In genomic region chr19:56887879-56888278, GRCm38 (mm10) we compare ENCODE assay signal across 23 mouse cellular contexts. TPM values are rescaled to one million over a fixed set of nuclear protein-coding genes. Genes with fewer than 3 reads are reported as not detected.
DNase-seq lines count a peak whose midpoint lies in the region; ATAC-seq lines count a peak whose summit lies in the region.
"Had no signal": no experiment of that assay in that cellular context is flagged by ENCODE, and none has a peak within 500 bp of the region (broad histone marks: within the 10 kb centered on the region; RNA-seq: fewer than 3 reads in every experiment).

No protein-coding gene starts in this region.

- H3K27ac ChIP-seq in embryonic facial prominence, embryonic 14.5 days (replicated peaks; ENCODE audit: low read depth, low read length): 0 out of 2 replicates have a peak overlapping the region, but pooled peaks have one; percentile 44
- H3K27ac ChIP-seq: forebrain, embryonic 10.5 days; forebrain, embryonic 15.5 days; heart, embryonic 13.5 days; hindbrain, embryonic 15.5 days had no signal

- ATAC-seq in embryonic facial prominence, embryonic 14.5 days (ENCODE audit: low read depth): no peak
- ATAC-seq: forebrain, embryonic 15.5 days had no signal

- 73% methylated on average over 10 of the region's 10 CpGs for WGBS in embryonic facial prominence, embryonic 14.5 days

- H3K4me2 ChIP-seq in embryonic facial prominence, embryonic 14.5 days (ENCODE audit: low read depth, low read length): no peak overlapping the region
- H3K4me2 ChIP-seq: embryonic facial prominence, embryonic 12.5 days; forebrain, embryonic 15.5 days; heart, embryonic 13.5 days; hindbrain, embryonic 15.5 days had no signal

- H3K9ac ChIP-seq in embryonic facial prominence, embryonic 14.5 days (ENCODE audit: low read depth, low read length): no peak overlapping the region
- H3K9ac ChIP-seq: embryonic facial prominence, embryonic 12.5 days; forebrain, embryonic 15.5 days; heart, embryonic 13.5 days; hindbrain, embryonic 15.5 days had no signal

- H3K9me3 ChIP-seq in embryonic facial prominence, embryonic 14.5 days (ENCODE audit: control insufficient read depth, low read length): no peaks in the 10 kb centered on the region
- H3K9me3 ChIP-seq: embryonic facial prominence, embryonic 12.5 days; forebrain, embryonic 10.5 days; forebrain, embryonic 15.5 days; heart, embryonic 13.5 days; hindbrain, embryonic 15.5 days had no signal

- H3K4me3 ChIP-seq in embryonic facial prominence, embryonic 14.5 days (ENCODE audit: low read depth, low read length): no peak overlapping the region
- H3K4me3 ChIP-seq: embryonic facial prominence, embryonic 12.5 days; erythroblast, embryonic 14.5 days; forebrain, embryonic 10.5 days; forebrain, embryonic 15.5 days; heart, embryonic 13.5 days; hindbrain, embryonic 15.5 days had no signal

- no peaks in the 10 kb centered on the region for H3K27me3 ChIP-seq in embryonic facial prominence, embryonic 14.5 days (replicated peaks; ENCODE audit: control insufficient read depth, insufficient read depth, low read length)
- H3K27me3 ChIP-seq: embryonic facial prominence, embryonic 12.5 days; forebrain, embryonic 15.5 days; heart, embryonic 13.5 days; hindbrain, embryonic 15.5 days had no signal

- peaks cover 7% of the 10 kb centered on the region for H3K4me1 ChIP-seq in embryonic facial prominence, embryonic 14.5 days (ENCODE audit: control insufficient read depth, insufficient read depth, low read length)
- H3K4me1 ChIP-seq: forebrain, embryonic 15.5 days; hindbrain, embryonic 15.5 days had no signal

- H3K36me3 ChIP-seq in embryonic facial prominence, embryonic 14.5 days (ENCODE audit: control insufficient read depth, insufficient read depth, low read length): no peaks in the 10 kb centered on the region
- H3K36me3 ChIP-seq: embryonic facial prominence, embryonic 12.5 days; forebrain, embryonic 10.5 days; forebrain, embryonic 15.5 days; heart, embryonic 13.5 days; hindbrain, embryonic 15.5 days had no signal

- peak; percentile 8 for DNase-seq in layer of hippocampus, adult 9-10 months (ENCODE audit: low spot score)
- DNase-seq in layer of hippocampus, adult 8-10 months (ENCODE audit: low spot score in 2 of 2): no peak
- DNase-seq in brain, adult 2 months (ENCODE audit: low read depth, low spot score): peak; percentile 39
- no peak for DNase-seq in embryonic facial prominence, embryonic 14.5 days (ENCODE audit: low spot score)
- peak; percentile 17 for DNase-seq in telencephalon, adult 2 months (ENCODE audit: low read depth, low spot score)
- DNase-seq in urinary bladder, adult 2 months (ENCODE audit: low spot score): no peak
- DNase-seq: adrenal gland, adult 2 months; adrenal gland, postnatal 25 days; cerebellum, adult 11 months; cerebellum, adult 8-10 months; cerebellum, postnatal 14 days; embryo, embryonic 11 days; gastrocnemius, postnatal 14 days; heart, postnatal 36 days had no signal

RNA-seq across cellular contexts. Expression of gene Vwa2, which starts 13.8 kb away (rescaled TPM):
- not detected for total RNA-seq in layer of hippocampus, adult 8-10 months (2022)
- polyA plus RNA-seq in embryonic facial prominence, embryonic 14.5 days (2014; fragmentation: Nextera tagmentation; extraction: Ambion mirVana): 4.7 and 5.0 TPM in 2 replicates
- polyA plus RNA-seq in urinary bladder, adult 2 months (2012; rRNA removed): 0.01 TPM in 1 of 2 replicates, not detected in the other
- total RNA-seq: adrenal gland, adult 2 months; adrenal gland, postnatal 25 days; common myeloid progenitor, adult 5-6 weeks; gastrocnemius, adult 18-20 months; gastrocnemius, postnatal 14 days; heart, postnatal 36 days had no signal
- polyA plus RNA-seq: adrenal gland, adult 2 months; erythroblast, embryonic 14.5 days; heart, postnatal 0 days had no signal

Comparison
In these comparisons a context has a peak if more than half of its experiments do, and no peak if none do; other contexts are left out.
1. DNase-seq: peak in layer of hippocampus, adult 9-10 months (single experiment), brain, adult 2 months (single experiment) and telencephalon, adult 2 months (single experiment); none in layer of hippocampus, adult 8-10 months (0 of 2), embryonic facial prominence, embryonic 14.5 days (single experiment) and urinary bladder, adult 2 months (single experiment).